Mouse (Mus musculus) right cerebral cortex, postnatal 14 days (tissue): ENCODE data around the gene Gm20708.

Experiments used
- DNase-seq: peaks from one replicate; pipeline ENCODE4 v3.0.0; 2022

Gm20708 gene

DNA sequence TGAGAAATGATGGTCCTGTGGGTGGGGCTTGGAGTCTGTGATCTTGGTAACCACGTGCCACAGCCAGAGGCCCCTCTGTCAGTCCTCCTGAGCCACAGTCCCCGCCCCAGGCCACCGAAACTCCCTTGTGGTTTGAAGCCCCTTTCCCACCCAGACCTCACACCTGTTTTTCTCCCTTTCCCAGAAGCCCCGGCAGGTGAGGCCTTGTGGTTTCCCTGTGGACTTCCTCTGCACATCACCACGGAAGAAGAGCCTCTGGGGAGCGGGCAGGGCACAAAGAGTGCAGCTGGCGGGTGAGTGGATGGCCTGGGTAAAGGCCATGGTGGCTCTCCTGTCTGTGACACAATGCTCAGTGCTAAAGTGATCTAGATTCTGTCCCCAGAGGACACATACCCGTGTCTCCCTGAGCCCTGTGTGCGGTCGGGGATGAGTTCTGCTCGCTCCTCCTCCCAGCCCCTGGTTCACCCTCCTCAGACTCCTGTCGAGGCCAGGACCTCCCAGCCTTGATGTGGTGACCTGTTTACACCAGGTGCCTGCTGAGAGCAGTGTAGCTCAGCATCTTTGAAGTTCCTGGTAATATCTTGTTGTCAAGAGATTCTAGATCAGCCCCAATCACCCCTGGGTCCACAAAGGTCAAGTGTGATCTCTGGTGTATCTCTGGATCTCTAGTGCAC lies 62.6 kb downstream of the Gm20708 start:
- no peak for DNase-seq

DNA sequence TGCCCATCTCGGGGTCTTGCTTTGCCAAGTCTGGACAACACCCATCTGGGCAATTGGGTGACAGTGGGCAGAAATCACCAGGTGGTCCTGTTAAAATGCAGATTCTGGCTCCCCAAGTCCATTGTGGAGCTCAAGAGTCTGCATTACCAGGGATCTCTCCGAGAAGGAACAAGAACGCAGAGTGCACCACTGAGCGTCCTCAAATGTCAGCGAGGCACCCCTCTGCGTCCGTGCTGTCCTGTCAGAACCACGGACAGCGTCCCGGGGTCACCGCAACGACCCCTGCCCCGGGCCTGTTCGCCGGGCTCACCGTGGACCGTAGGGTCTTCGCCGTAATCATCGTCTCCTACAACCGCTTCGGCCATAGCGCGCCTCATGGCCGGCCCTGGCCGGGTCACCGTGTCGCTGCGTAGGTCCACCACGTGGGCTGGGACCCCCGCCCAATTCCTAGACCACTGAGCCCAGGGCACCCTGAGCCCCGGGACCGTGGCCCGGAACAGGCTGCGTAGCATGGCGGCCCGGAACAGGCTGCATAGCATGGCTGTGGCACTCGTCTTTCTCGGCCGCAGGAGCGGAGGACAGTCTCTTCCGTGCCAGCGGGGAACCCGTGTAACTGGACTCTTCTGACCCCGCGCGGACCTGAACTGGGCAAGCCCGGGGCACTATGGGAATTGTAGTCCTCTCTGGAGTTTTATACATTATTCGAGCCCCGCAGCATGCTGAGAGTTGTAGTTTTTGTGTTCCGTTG lies 63.6 kb downstream of the Gm20708 start, which contains the start of gene Tha1:
TSS of gene Tha1 (minus strand) at position 621 of the 748 bp plus-strand sequence.
- DNase-seq = peak; percentile 78

DNA sequence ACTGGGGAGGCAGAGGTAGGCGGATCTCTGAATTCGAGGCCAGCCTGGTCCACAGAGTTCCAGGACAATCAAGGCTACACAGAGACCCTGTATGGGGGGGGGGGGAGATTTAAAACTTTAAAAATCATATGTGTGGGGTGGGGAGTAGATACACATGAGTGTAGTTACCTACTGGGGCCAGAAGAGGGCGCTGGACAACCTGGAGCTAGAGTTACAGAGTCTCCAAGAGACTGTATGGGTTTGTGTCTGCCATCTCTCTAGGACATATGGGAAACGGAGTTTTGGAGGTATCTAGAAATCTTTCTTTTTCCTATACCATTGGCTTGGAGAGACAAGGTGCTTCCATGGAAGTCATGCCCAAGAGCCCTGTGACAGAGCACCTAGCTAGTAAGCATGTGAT lies 65.0 kb downstream of the Gm20708 start:
- DNase-seq = no peak

DNA sequence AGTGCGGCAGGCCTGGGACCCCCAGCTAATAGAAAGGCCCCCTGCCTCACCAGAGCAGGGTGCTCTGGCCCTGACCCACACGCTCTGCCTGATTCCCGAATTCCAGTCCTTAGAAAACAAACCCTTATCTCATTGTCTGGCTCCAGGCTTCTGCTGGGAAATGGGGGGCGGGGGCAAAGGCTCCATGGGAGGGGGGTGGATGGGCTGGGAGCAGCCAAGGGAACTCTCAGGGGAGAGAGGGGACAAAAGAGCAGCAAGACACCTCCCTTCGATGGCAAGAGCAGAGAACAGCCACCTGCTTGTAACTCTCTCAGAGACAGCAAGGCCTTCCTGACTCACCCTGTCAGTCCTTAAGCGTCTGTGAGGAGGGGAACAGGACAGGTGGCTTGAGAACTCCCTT lies 66.2 kb downstream of the Gm20708 start:
- DNase-seq = no peak

DNA sequence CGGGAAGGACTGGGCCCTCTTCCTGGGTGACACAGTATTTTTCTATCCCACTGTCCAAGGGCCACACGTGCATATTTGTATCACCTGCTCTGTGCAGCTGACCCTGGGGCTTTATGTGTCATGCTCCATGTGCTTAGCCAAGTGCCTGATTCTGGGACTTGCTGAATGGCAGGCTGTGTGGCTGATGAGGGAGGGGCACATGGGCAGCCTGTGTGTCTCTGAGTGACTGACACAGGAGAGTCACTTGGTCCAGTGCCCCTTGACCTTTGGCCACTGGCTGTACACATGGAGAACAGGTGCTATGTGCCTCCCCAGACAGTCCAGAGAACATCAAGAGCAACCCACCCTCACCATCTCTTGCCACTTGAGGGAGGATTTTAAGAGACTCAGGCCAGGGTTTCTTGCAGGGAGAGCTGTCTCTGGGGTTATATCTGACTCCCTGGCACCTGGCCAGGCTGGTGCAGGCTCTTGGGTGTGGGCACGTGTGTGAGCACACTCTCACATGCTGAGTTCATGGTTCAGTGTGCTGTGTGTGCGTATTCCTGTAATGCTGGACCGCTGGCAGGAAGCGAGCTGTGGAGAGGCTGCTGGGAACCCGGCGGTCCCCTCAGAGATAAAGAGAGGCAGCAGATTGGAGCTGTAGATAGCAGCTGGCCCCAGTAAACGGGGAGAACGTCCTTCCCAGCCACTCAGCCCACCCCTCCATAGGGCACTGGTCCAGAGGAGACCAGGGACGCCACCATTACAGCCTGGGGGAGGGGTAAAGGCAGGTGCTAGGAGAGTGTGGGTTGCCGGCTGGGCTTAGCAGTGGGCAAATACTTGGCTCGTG lies 68.7 kb downstream of the Gm20708 start:
- DNase-seq = peak; percentile 64

DNA sequence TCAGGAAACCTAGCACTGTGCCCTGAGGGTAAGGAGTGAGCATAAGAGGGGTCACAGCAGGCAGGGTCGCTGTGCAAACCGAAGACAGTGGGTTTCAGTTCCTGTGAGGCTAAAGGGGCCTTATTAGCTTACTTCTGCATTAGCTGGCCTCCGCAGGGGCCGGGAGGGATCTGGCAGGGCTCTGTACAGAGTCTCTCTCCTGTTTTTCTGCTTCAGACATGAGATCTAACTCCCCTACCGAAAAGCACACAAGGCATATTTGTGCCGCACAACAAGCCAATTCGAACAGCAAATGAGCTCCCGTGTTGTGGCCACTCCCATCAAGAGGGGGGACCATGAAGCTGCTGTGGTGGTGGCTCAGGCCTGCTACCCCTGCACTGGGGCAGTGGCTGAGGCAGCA lies 69.4 kb downstream of the Gm20708 start:
- no peak for DNase-seq

DNA sequence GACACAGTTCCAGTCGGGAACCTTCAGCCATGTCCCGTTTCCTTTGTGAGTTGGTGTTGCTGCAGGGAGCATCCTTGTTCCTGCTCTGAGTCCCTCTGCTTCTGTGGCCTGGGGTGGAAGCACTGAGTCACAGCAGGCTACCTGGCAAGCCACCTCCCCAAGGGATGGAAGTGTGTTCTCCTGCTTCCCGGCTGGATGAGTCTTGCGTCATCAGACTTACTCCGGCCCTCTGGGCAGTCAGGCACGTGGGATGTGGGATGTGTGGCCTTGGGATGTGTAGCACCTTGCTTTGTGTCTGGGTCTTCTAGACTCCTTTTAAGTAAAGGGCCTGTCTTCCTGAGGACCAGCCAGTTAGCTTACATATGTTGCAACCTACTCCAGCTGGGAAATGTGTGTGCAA lies 70.2 kb downstream of the Gm20708 start:
- DNase-seq = no peak

DNA sequence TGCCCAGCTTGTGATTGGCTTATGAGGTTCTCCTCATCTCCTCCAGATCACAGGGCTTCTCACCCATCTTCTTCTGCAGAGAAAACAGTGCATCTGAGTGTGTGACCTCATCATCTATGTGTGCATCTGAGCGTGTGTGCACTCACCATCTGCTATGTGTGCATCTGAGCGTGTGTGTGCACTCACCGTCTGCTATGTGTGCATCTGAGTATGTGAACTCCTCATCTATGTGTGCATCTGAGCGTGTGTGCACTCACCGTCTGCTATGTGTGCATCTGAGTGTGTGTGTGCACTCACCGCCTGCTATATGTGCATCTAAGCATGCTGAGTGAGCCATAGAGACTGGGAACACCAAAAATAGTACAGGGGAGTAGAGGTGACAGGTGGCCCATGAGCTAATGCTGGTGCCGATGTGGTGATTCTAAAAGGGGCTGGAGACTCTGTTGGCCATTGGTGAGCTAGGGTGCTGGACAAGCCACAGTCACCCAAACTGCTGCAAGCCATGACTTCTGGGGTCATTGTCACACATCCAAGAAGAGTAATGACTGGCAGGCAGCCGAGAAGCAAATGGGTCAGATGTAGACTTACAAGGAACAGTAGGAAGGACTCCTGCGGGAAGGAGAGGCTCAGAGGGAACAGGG lies 71.0 kb downstream of the Gm20708 start:
- no peak for DNase-seq

DNA sequence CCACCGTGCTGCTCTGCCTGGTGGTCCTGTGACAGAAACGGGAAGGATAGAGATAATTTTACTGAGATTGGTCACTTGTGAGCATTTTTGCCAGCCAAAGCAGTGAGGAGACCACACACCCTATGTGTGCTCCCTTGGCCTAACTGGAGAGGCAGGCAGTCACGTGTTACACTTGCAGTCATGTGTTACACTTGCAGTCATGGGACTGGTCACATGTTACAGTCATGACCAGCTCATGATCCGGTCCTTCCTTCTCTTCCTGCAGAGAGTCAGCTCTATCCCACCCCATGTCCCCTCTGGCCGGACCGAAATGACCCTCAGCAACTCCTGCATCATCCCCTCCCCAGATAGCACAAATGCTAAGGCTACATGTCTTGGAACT lies 71.5 kb downstream of the Gm20708 start:
- DNase-seq = no peak

DNA sequence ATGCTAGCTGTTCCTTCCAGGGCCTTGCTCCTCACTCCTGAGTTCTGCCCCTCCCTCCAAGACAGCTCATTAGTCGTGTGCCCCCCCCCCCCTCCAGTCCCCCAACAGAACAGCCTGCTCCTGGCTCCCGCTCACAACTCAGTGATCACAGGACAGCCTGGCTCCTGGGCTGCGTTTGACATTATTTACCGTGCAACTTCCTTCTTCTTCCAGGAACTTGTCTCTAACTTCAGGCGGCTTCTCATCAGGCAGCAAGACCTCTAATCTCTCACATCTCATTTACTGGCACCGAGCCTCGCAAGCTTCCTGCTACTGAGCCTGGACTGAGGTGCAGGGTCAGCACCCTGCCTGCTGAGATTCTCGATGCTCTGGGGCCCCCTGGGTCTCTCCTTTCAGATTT lies 72.3 kb downstream of the Gm20708 start:
- no peak for DNase-seq

DNA sequence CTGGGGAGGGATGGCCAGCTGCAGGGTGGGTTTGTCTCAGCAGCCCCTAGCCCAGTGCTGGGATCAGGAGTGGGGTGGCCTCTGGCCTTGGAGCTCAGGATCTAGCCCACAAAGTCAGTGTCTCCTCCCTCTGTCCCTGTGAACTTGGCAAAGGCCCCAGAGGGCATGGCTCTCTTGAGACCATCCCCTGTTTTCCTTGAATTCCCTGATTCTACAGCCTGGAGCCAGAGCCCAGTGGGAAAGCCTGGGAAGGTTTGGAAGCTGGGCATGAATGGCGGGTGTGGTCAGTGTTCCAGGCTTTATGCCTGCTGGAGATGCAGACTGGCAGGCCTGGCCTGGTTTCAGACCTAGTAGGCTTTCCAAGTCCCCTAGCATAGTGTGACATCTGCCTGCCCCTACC lies 72.7 kb downstream of the Gm20708 start:
- DNase-seq = no peak

DNA sequence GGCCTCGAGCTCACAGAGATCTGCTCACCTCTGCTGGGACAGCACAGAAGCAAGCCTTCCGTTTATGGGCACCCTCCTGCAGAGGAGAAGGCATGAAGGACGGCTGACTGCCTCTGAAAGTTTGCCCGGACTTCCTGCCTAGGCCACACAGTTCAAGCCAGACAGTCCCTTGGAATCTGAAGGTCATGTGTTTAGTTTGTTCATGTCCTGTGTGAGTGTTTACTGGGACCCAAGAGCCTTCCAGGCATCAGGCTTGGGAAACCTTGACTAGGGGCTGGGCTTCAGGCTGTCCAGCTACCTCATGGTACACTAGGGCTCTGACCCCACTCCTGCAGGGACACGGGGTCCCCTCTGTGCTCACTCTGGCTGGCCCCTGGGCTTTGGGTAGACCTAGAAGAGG lies 76.5 kb downstream of the Gm20708 start:
- DNase-seq = no peak

DNA sequence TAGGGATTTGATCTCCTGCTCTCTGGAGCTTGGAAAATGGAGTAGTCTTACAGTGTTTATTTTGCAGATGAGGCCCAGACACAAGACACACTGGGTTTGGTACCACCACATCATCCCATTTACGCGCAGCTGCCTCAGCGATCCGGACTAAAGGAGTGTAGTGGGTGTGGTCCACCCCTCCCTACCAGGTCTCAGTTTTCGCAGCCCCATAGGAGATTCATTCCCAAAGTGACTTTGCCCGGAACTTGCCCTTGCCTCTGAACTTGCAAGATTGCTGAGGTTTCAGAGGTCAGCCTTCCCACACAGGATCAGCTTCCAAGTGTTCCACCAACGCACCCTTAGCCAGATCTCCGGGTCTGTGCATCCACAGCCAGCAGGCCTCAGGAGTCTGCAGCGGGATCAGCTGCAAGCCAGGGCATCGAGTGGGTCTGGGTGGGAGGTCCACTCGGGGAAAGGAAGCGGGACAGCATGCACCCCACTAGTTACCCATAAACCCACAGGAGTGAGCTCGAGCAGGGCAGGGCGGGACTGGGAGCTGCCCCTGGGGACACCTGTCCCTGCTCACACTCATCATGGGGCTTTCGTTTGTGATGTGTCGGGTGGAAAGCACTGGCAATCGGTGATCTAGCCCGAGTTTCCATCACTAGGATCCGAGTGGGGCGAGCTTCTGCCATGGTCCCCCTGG lies 78.8 kb downstream of the Gm20708 start:
- DNase-seq = no peak

DNA sequence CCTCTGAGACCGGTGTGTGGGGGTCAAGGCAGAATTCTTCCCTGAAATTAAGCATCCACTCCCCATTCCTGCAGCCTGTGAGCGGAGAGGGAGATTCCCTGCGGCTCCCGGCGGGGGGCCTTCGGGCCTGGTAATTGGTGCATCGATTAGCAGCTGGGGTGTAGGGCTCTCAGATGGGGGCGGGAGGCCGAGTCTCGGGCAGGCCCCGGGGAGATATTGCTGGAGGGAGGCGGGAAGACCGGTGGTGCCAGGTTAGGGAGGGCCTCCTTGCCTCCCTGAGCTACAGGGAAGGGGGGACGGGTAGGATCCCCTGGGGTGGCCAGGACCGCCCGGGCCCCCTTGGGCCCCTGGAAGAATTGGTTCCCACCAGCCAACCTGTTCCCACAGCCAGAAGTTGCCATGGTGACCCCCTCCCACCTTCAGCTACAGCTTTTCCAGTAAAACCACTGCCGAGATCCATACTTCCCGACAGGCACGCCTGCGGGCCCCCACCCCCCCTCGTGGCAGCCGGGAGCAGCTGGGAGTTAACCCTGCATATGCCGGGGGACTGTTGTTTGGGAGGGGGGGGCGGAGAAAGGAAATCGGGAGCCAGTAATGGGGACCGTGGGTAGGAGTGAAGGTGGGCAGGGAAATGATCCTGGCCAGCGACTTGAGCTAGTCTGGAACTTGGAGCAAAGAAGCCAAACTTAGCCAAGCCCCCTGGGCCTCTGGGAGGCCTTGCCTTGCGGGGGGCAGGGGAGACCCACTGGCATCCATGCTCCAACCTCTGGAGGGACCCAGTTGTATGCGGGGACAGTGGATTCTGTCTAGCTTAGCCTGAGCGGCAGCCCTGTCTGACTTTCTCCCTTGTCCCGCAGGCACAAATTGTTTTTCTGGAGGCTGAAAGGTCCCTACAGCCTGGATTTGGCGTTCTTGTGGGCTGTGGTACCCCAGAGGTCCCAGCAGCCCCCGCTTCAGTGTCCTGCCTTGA lies 79.7 kb downstream of the Gm20708 start:
- DNase-seq = peak; percentile 56
